Mouse (Mus musculus) cerebellum, adult 2 months (tissue): ENCODE data around the gene Msi2. TPM values are rescaled to one million over a fixed set of nuclear protein-coding genes. Genes with fewer than 3 reads are reported as not detected.

Experiments used
- DNase-seq, 2 experiments: peaks; one replicate each; pipeline ENCODE4 v3.0.0; 2021
- H3K27ac ChIP-seq: fragments of 200-500 bp; 2 replicates; pipeline ENCODE4 v1.5.1; 2012; ENCODE audit warnings: low read length, control low read depth, inconsistent platforms; ENCODE audit not compliant: insufficient read depth
- H3K27me3 ChIP-seq: fragments of 200-500 bp; 2 replicates; pipeline ENCODE4 v1.6.1; 2012; ENCODE audit warnings: inconsistent platforms, mild to moderate bottlenecking, low read length, moderate library complexity; ENCODE audit not compliant: control insufficient read depth, insufficient read depth
- H3K4me1 ChIP-seq: fragments of 200-500 bp; 2 replicates; pipeline ENCODE4 v1.6.1; 2011; ENCODE audit warnings: low read length; ENCODE audit not compliant: control insufficient read depth, insufficient read depth
- H3K4me3 ChIP-seq: fragments of 200-500 bp; replicated peaks from 2 replicates; pipeline ENCODE3; 2011; ENCODE audit warnings: mild to moderate bottlenecking, low read depth, low read length, control low read depth; ENCODE audit not compliant: insufficient read depth
- CTCF ChIP-seq: fragments of 200-500 bp; IDR thresholded peaks from 2 replicates; pipeline ENCODE4 v1.5.1; 2011; ENCODE audit warnings: low read depth, mild to moderate bottlenecking, control low read depth, low read length, moderate library complexity, borderline replicate concordance; ENCODE audit not compliant: insufficient read depth
- POLR2A ChIP-seq: fragments of 200-500 bp; IDR thresholded peaks from 2 replicates; pipeline ENCODE4 v1.6.1; 2011; ENCODE audit warnings: low read length, control low read depth, borderline replicate concordance; ENCODE audit not compliant: insufficient read depth
- WGBS: fragments of 180-500 bp; shearing (Covaris S2); methylation state at CpG from one replicate; pipeline ENCODE4 v1.1.7; 2018; 5-methylcytosine and 5-hydroxymethylcytosine counted together
- polyA plus RNA-seq: library from polyadenylated mRNA; depleted of rRNA; stranded (reverse); fragments of >200 nt; gene quantifications from 2 replicates; pipeline ENCODE4 v1.2.3, GENCODE M21; 2012

Msi2 gene
- polyA plus RNA-seq, 1 experiment: 87.3 TPM

GRCm38 (mm10) chr11:88703220-88703619 is 15.1 kb downstream of the Msi2 start:
- Histone ChIP-seq H3K27me3 (no peaks in the 10 kb centered on the region), H3K4me3 (no peak overlapping the region), H3K27ac (no peak overlapping the region), H3K4me1 (peaks cover 6% of the 10 kb centered on the region)
- TF ChIP-seq POLR2A: no peak
- no peak for TF ChIP-seq CTCF
- 65% methylated on average over 4 of the region's 4 CpGs for WGBS
- DNase-seq: no peak

- 74% methylated on average over 6 of the region's 6 CpGs for WGBS
- no peak overlapping the region for H3K27ac ChIP-seq
- no peaks in the 10 kb centered on the region for H3K27me3 ChIP-seq
- TF ChIP-seq CTCF (no peak), POLR2A (no peak)
- H3K4me1 ChIP-seq: peaks cover 6% of the 10 kb centered on the region
- no peak overlapping the region for H3K4me3 ChIP-seq
- DNase-seq: no peak
Measured at GRCm38 (mm10) chr11:88701976-88702659, 16.2 kb downstream of the Msi2 start.

GRCm38 (mm10) chr11:88701020-88701419 is 17.3 kb downstream of the Msi2 start:
- Histone ChIP-seq H3K27me3 (no peaks in the 10 kb centered on the region), H3K4me3 (no peak overlapping the region), H3K27ac (no peak overlapping the region), H3K4me1 (peaks cover 6% of the 10 kb centered on the region)
- 91% methylated on average over 6 of the region's 6 CpGs for whole genome bisulfite sequencing
- no peak for TF ChIP-seq CTCF
- TF ChIP-seq POLR2A: no peak
- DNase-seq: no peak

- H3K4me3 ChIP-seq: no peak overlapping the region
- no peaks in the 10 kb centered on the region for H3K27me3 ChIP-seq
- TF ChIP-seq CTCF: no peak
- TF ChIP-seq POLR2A: no peak
- peaks cover 6% of the 10 kb centered on the region for H3K4me1 ChIP-seq
- no peak overlapping the region for H3K27ac ChIP-seq
- WGBS: 62% methylated on average over 15 of the region's 15 CpGs
- no peak for DNase-seq
Measured at GRCm38 (mm10) chr11:88700202-88700711, 18.1 kb downstream of the Msi2 start.

- H3K27ac ChIP-seq: no peak overlapping the region
- no peak overlapping the region for H3K4me3 ChIP-seq
- H3K4me1 ChIP-seq: peaks cover 2% of the 10 kb centered on the region
- no peak for DNase-seq
- TF ChIP-seq POLR2A (no peak), CTCF (no peak)
- no peaks in the 10 kb centered on the region for H3K27me3 ChIP-seq
- 60% methylated on average over 20 of the region's 20 CpGs for WGBS
Measured at GRCm38 (mm10) chr11:88693905-88694893, 24.1 kb downstream of the Msi2 start.

- TF ChIP-seq CTCF (no peak), POLR2A (no peak)
- peaks cover 3% of the 10 kb centered on the region for H3K4me1 ChIP-seq
- WGBS: 73% methylated on average over 13 of the region's 13 CpGs
- DNase-seq: no peak
- H3K4me3 ChIP-seq: no peak overlapping the region
- H3K27me3 ChIP-seq: no peaks in the 10 kb centered on the region
- H3K27ac ChIP-seq: no peak overlapping the region
Measured at GRCm38 (mm10) chr11:88693002-88693769, 25.1 kb downstream of the Msi2 start.

- H3K4me1 ChIP-seq: peaks cover 3% of the 10 kb centered on the region
- 57% methylated on average over 9 of the region's 10 CpGs for WGBS
- TF ChIP-seq POLR2A (no peak), CTCF (no peak)
- DNase-seq: no peak
- H3K27me3 ChIP-seq: no peaks in the 10 kb centered on the region
- no peak overlapping the region for H3K27ac ChIP-seq
- no peak overlapping the region for H3K4me3 ChIP-seq
Measured at GRCm38 (mm10) chr11:88692374-88692773, 25.9 kb downstream of the Msi2 start.

- Histone ChIP-seq H3K27ac (no peak overlapping the region), H3K4me1 (peaks cover 3% of the 10 kb centered on the region), H3K4me3 (no peak overlapping the region), H3K27me3 (no peaks in the 10 kb centered on the region)
- TF ChIP-seq POLR2A: no peak
- TF ChIP-seq CTCF: no peak
- DNase-seq: no peak
- WGBS: 53% methylated on average over 12 of the region's 12 CpGs
Measured at GRCm38 (mm10) chr11:88690556-88691287, 27.6 kb downstream of the Msi2 start.
